Mouse (Mus musculus): ENCODE results near the gene 1110051M20Rik. TPM values are rescaled to one million over a fixed set of nuclear protein-coding genes. Genes with fewer than 3 reads are reported as not detected.

The 1110051M20Rik gene
- polyA plus RNA-seq, 1 experiment: 2.6 TPM

DNA sequence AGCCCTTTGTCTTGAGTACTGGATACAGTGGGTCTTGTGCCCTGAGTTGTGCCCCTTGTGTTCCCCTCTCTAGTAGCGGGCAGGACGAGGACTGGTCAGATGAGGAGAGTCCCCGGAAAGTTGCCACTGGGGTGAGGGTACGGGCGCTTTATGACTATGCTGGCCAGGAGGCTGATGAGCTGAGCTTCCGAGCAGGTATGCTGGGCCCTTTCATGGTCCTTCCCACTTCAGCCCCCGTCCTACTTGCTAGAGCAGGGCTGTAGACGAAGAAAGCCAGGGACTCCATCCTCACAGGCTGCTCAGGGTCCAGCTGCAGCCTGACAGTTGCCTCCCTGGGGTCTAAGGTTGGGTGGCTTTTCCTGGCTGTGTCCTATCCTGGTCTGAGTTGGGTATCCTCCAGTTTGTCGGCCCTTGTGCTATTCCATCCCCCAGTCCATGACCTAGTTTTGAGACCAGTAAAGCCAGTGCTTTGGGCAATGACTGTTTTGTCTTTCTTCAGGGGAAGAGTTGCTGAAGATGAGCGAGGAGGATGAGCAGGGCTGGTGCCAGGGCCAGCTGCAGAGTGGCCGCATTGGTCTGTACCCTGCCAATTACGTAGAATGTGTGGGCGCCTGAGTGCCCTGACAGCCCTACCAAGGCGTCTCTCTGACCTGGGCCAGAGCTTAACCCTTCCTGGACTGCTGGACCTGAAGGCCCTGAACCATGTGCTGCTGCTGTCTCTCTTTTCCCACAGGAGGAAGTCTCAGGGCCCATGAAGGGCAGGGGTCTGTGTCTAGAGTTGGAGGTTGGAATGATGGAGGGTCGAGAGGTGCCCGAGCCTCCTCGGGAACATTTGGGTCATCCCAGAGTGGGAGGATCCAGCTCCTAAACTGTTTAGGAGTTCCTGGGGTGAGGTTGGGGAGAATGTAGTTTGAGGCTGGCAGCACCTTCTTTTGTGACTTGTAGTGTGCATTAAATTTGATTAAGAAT is 180.5 kb downstream of the 1110051M20Rik start:
- Histone ChIP-seq H3K4me1 (peaks cover 35% of the 10 kb centered on the region), H3K4me3 (replicated peaks) (peak overlapping the region; percentile 96), H3K27me3 (replicated peaks) (peaks cover 32% of the 10 kb centered on the region), H3K36me3 (replicated peaks; ENCODE audit: low read length) (peaks cover 29% of the 10 kb centered on the region), H3K9me3 (no peaks in the 10 kb centered on the region)
- TF ChIP-seq GATA1 (IDR thresholded peaks at IDR 0.05; ENCODE audit: borderline replicate concordance, low read length): no peak
- TF ChIP-seq FLI1 (IDR thresholded peaks at IDR 0.05; ENCODE audit: low read length): no peak

DNA sequence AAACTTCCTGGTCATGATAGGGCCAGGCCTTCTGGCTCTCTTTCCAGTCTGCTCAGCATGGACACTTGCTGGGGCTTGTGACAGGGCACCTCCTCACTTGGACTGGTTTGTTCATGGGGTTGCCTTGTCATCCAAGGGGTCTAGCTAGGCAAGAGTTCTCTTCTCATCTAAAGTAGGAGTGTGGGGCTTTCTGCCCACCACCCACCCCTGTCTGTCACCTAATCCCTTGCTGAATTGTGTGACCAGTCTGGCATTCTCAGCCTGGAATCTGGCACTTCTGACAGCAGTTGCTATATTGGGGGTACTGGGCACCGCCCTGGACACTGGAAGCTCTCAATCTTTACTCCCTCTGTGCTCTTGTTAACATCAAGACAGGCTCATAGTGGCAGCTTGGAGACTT is 185.0 kb downstream of the 1110051M20Rik start:
- TF ChIP-seq FLI1 (IDR thresholded peaks at IDR 0.05; ENCODE audit: low read length) (no peak), GATA1 (IDR thresholded peaks at IDR 0.05; ENCODE audit: borderline replicate concordance, low read length) (no peak)
- Histone ChIP-seq H3K27me3 (replicated peaks) (peaks cover 76% of the 10 kb centered on the region), H3K9me3 (no peaks in the 10 kb centered on the region)

DNA sequence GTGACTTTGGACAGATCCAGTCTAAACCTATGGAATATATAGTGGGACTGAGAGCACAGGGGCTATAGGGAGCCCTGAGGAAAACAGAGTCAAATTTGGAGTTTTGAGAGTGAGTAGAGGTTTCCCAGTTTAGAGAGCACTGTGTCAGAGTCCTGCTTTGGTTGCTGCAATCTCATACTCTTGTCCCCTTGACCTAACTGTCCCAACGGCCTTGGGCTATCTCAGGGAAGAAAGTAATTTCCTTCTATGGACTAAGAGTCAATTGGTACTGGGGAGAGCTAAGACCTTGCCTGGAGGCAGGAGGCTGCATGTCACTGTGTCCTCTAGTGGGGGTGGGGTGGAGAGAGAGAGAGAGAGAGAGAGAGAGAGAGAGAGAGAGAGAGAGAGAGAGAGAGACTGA is 185.7 kb downstream of the 1110051M20Rik start:
- peaks cover 83% of the 10 kb centered on the region for H3K27me3 ChIP-seq (replicated peaks)
- no peak for TF ChIP-seq GATA1 (IDR thresholded peaks at IDR 0.05; ENCODE audit: borderline replicate concordance, low read length)
- peaks cover 27% of the 10 kb centered on the region for H3K4me1 ChIP-seq
- H3K4me3 ChIP-seq (replicated peaks): no peak overlapping the region
- no peaks in the 10 kb centered on the region for H3K36me3 ChIP-seq (replicated peaks; ENCODE audit: low read length)
- no peaks in the 10 kb centered on the region for H3K9me3 ChIP-seq

More for the DNA sequence above, 185.0 kb downstream of the 1110051M20Rik start:
- no peak overlapping the region for H3K4me3 ChIP-seq (replicated peaks)
- peaks cover 33% of the 10 kb centered on the region for H3K4me1 ChIP-seq
- H3K36me3 ChIP-seq (replicated peaks; ENCODE audit: low read length): no peaks in the 10 kb centered on the region

- Histone ChIP-seq H3K4me1 (peaks cover 25% of the 10 kb centered on the region), H3K9me3 (no peaks in the 10 kb centered on the region), H3K27me3 (replicated peaks) (peaks cover 91% of the 10 kb centered on the region), H3K4me3 (replicated peaks) (no peak overlapping the region), H3K36me3 (replicated peaks; ENCODE audit: low read length) (no peaks in the 10 kb centered on the region)
- TF ChIP-seq GATA1 (IDR thresholded peaks at IDR 0.05; ENCODE audit: borderline replicate concordance, low read length) (no peak), FLI1 (IDR thresholded peaks at IDR 0.05; ENCODE audit: low read length) (no peak)
Observed at GRCm38 (mm10) chr2:91258054-91258453, 186.4 kb downstream of the 1110051M20Rik start.

DNA sequence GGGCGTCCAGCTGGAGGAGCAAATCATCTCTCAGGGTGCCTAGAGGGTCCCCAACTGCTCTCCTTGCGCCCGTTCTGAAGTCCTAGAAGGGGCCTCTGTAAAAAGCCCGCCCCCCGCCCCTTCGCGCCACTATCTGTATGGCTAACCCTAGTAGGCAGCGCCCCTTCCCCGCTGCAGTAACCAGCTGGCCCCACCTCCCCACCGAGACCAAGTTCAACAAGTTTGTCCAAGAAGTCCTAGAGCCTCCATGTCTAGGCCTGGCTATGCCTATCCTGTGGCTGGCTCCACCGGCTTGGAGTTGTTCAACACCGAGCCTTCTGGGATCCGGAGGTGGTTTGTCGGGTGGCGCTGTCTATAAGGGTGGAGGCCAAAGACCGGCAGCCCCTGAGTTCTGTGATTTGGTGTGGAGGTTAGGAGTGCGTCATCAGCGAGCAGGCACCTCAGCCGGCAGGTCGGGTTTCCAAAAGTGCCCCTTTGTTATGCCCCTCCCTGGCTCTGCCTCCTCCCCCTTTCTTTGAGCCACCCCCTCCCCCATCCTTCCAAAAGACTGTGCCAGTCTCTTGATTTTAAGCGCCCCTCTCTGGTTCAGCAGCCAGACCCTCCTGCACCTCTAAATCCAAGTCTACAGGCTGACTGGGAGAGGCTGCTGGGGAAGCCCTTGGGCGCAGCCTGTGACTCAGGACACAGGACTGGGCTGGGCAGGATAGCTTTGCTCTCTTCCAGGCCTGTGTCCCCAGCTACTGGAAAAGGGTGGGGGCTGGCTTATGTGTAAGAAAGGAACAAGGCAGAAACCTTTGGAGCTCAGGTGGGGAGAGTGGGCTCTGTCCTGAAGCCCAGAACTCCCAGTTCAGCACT is 187.2 kb downstream of the 1110051M20Rik start:
- H3K36me3 ChIP-seq (replicated peaks; ENCODE audit: low read length): no peaks in the 10 kb centered on the region
- H3K4me1 ChIP-seq: peaks cover 27% of the 10 kb centered on the region
- peak overlapping the region; percentile 90 for H3K4me3 ChIP-seq (replicated peaks)
- peaks cover 93% of the 10 kb centered on the region for H3K27me3 ChIP-seq (replicated peaks)
- H3K9me3 ChIP-seq: no peaks in the 10 kb centered on the region
- TF ChIP-seq FLI1 (IDR thresholded peaks at IDR 0.05; ENCODE audit: low read length) (no peak), GATA1 (IDR thresholded peaks at IDR 0.05; ENCODE audit: borderline replicate concordance, low read length) (no peak)

- Histone ChIP-seq H3K4me3 (replicated peaks) (peak overlapping the region; percentile 90), H3K9me3 (no peaks in the 10 kb centered on the region), H3K36me3 (replicated peaks; ENCODE audit: low read length) (no peaks in the 10 kb centered on the region), H3K4me1 (peaks cover 27% of the 10 kb centered on the region), H3K27me3 (replicated peaks) (peaks cover 99% of the 10 kb centered on the region)
- TF ChIP-seq FLI1 (IDR thresholded peaks at IDR 0.05; ENCODE audit: low read length) (no peak), GATA1 (IDR thresholded peaks at IDR 0.05; ENCODE audit: borderline replicate concordance, low read length) (no peak; the same call in 2 of the 3 replicates)
Observed at GRCm38 (mm10) chr2:91256256-91257125, 188.0 kb downstream of the 1110051M20Rik start.

- H3K4me1 ChIP-seq: peaks cover 27% of the 10 kb centered on the region
- no peaks in the 10 kb centered on the region for H3K9me3 ChIP-seq
- peak within 1 kb of the TSS; percentile 90 for H3K4me3 ChIP-seq (replicated peaks)
- H3K27me3 ChIP-seq (replicated peaks): peaks cover 97% of the 10 kb centered on the region
- H3K36me3 ChIP-seq (replicated peaks; ENCODE audit: low read length): no peaks in the 10 kb centered on the region
- TF ChIP-seq GATA1 (IDR thresholded peaks at IDR 0.05; ENCODE audit: borderline replicate concordance, low read length) (no peak), FLI1 (IDR thresholded peaks at IDR 0.05; ENCODE audit: low read length) (no peak)
Observed at GRCm38 (mm10) chr2:91255661-91256150, 188.8 kb downstream of the 1110051M20Rik start, which contains the start of gene Pacsin3. Gene Pacsin3, plus strand, starts transcription at chr2:91255954.

DNA sequence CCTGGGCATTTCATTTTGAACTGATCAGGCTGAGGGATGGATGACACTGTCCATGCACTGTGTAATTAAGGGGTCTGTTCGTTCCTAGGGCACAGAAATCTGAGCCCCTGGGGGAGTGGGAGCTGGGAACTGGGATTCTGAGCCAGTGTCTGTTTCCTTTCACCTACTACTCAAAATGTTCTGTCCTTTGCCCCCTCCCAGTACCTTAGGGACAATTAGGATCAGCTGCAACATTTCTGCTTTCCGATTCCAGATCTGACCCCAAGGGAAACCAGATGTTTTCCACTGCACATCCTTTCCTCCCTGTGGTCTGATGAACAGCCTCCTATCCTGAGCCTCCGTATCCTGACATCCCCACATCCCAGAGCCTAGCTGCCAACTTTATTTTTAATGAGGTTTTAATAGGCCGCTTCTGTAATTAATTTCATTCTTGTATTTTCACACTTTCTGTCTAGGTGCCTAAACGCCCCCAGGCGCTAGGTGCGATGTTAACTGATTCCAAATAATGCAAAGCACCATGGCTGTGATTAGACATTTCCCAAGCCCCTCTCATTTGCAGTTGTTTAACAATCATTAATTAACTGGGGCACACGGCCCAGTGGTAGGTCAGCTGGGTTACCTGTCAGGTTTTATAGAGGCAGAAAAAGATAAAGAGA is 189.7 kb downstream of the 1110051M20Rik start:
- Histone ChIP-seq H3K4me3 (replicated peaks) (no peak overlapping the region), H3K9me3 (no peaks in the 10 kb centered on the region), H3K36me3 (replicated peaks; ENCODE audit: low read length) (no peaks in the 10 kb centered on the region), H3K4me1 (peaks cover 33% of the 10 kb centered on the region), H3K27me3 (replicated peaks) (peaks cover 93% of the 10 kb centered on the region)
- TF ChIP-seq FLI1 (IDR thresholded peaks at IDR 0.05; ENCODE audit: low read length) (no peak), GATA1 (IDR thresholded peaks at IDR 0.05; ENCODE audit: borderline replicate concordance, low read length) (no peak)

Measured in megakaryocyte, embryonic 14.5 days (primary cell).